ENCODE assay signal across 10 mouse cellular contexts in the genomic region with DNA sequence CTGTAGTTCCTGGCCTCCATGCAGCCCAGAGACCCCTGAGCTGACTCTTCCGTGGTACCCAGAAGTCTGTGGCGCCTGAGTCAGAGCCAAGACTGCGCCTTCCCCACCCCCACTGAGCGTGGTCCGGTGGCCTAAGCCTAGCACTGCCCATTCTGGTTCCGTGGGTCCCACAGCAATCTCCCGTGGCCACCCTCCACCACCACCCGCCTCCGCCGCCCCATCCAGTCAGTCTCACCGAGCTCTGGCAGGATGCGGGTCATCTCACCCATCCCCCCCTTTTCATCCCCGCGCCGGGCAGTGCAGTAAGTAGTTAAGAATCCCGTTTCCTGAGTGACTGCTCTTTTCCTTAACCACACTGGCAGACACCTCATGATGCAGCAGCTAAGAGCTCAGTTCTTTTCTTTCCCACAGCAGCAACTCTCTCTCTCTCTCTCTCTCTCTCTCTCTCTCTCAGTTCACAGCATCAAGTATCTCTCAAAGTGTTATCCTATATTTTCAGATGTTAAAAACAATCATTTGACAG. TPM values are rescaled to one million over a fixed set of nuclear protein-coding genes. Genes with fewer than 3 reads are reported as not detected.
DNase-seq lines count a peak whose midpoint lies in the region; ATAC-seq and TF ChIP-seq lines count a peak whose summit lies in the region.
"Had no signal": no experiment of that assay in that cellular context is flagged by ENCODE, and none has a peak within 500 bp of the region (broad histone marks: within the 10 kb centered on the region; RNA-seq: fewer than 3 reads in every experiment).

No protein-coding gene starts in this region.

- no peak overlapping the region for H3K4me2 ChIP-seq in kidney, embryonic 14.5 days (replicated peaks; ENCODE audit: low read depth, low read length)
- H3K4me2 ChIP-seq in liver, embryonic 12.5 days: peak overlapping the region; percentile 42
- H3K4me2 ChIP-seq: hindbrain, embryonic 15.5 days had no signal

- DNase-seq in kidney, adult 8-10 months: no peak
- peak; percentile 53 for DNase-seq in 416B (ENCODE audit: low read depth)
- no peak for DNase-seq in natural killer cell, adult 2 months (ENCODE audit: low spot score in 2 of 2)
- no peak for DNase-seq in cerebellum, adult 2 months
- DNase-seq: cerebellum, postnatal 14 days; thymus, postnatal 14 days had no signal

- no peaks in the 10 kb centered on the region; the same call in 1 of the 2 replicates for H3K9me3 ChIP-seq in kidney, embryonic 14.5 days (ENCODE audit: control insufficient read depth, low read length)
- H3K9me3 ChIP-seq in ES-Bruce4 (replicated peaks; ENCODE audit: control insufficient read depth, insufficient read depth, low read length, poor library complexity, severe bottlenecking): no peaks in the 10 kb centered on the region
- H3K9me3 ChIP-seq in liver, embryonic 12.5 days (replicated peaks): peaks cover 9% of the 10 kb centered on the region
- H3K9me3 ChIP-seq: hindbrain, embryonic 15.5 days had no signal

- no peak overlapping the region for H3K27ac ChIP-seq in kidney, embryonic 14.5 days (ENCODE audit: low read depth, low read length)
- H3K27ac ChIP-seq in ES-Bruce4 (ENCODE audit: insufficient read depth, low read length): no peak overlapping the region
- peak overlapping the region; percentile 49; the same call in 1 of the 2 replicates for H3K27ac ChIP-seq in liver, embryonic 12.5 days
- no peak overlapping the region for H3K27ac ChIP-seq in cerebellum, adult 2 months (ENCODE audit: insufficient read depth, low read length)
- H3K27ac ChIP-seq: hindbrain, embryonic 15.5 days had no signal

- no peaks in the 10 kb centered on the region for H3K27me3 ChIP-seq in kidney, embryonic 14.5 days (ENCODE audit: control insufficient read depth, insufficient read depth, low read length)
- H3K27me3 ChIP-seq in ES-Bruce4 (ENCODE audit: control insufficient read depth, insufficient read depth, low read length, poor library complexity, severe bottlenecking): no peaks in the 10 kb centered on the region
- H3K27me3 ChIP-seq in liver, embryonic 12.5 days (replicated peaks): no peaks in the 10 kb centered on the region
- no peaks in the 10 kb centered on the region for H3K27me3 ChIP-seq in cerebellum, adult 2 months (ENCODE audit: control insufficient read depth, insufficient read depth, low read length)
- H3K27me3 ChIP-seq: hindbrain, embryonic 15.5 days had no signal

- no peak overlapping the region for H3K4me3 ChIP-seq in kidney, embryonic 14.5 days (ENCODE audit: low read length)
- peak overlapping the region; percentile 10 for H3K4me3 ChIP-seq in ES-Bruce4 (ENCODE audit: low read depth, low read length)
- H3K4me3 ChIP-seq in liver, embryonic 12.5 days: no peak overlapping the region
- H3K4me3 ChIP-seq in cerebellum, adult 2 months (replicated peaks; ENCODE audit: insufficient read depth, low read depth, low read length): no peak overlapping the region
- H3K4me3 ChIP-seq: hindbrain, embryonic 15.5 days had no signal

- H3K4me1 ChIP-seq in kidney, embryonic 14.5 days (ENCODE audit: control insufficient read depth, insufficient read depth, low read length): no peaks in the 10 kb centered on the region
- no peaks in the 10 kb centered on the region for H3K4me1 ChIP-seq in ES-Bruce4 (ENCODE audit: control insufficient read depth, insufficient read depth, low read length)
- H3K4me1 ChIP-seq in liver, embryonic 12.5 days: peaks cover 70% of the 10 kb centered on the region
- H3K4me1 ChIP-seq in cerebellum, adult 2 months (ENCODE audit: control insufficient read depth, insufficient read depth, low read length): no peaks in the 10 kb centered on the region
- H3K4me1 ChIP-seq: hindbrain, embryonic 15.5 days had no signal

- TF ChIP-seq CTCF in ES-Bruce4 (IDR thresholded peaks at IDR 0.05; ENCODE audit: low read depth, low read length): no peak
- no peak for TF ChIP-seq CTCF in cerebellum, adult 2 months (IDR thresholded peaks at IDR 0.05; ENCODE audit: borderline replicate concordance, insufficient read depth, low read depth, low read length)

- H3K36me3 ChIP-seq in kidney, embryonic 14.5 days (ENCODE audit: control insufficient read depth, insufficient read depth, low read length): 0 out of 2 replicates have a peak, but pooled peaks cover 3% of the 10 kb centered on the region
- H3K36me3 ChIP-seq in ES-Bruce4 (ENCODE audit: control insufficient read depth, insufficient read depth, low read length, poor library complexity, severe bottlenecking): no peaks in the 10 kb centered on the region; the same call in 1 of the 2 replicates
- peaks cover 36% of the 10 kb centered on the region for H3K36me3 ChIP-seq in liver, embryonic 12.5 days
- H3K36me3 ChIP-seq: hindbrain, embryonic 15.5 days had no signal

- TF ChIP-seq EP300 in ES-Bruce4 (IDR thresholded peaks at IDR 0.05; ENCODE audit: insufficient read depth, low read depth, low read length): no peak

- ATAC-seq in kidney, embryonic 14.5 days (ENCODE audit: low FRiP score, low TSS enrichment): 0 out of 2 replicates have a peak, but pooled peaks have one; percentile 49
- peak; percentile 38; the same call in 1 of the 2 replicates for ATAC-seq in liver, embryonic 12.5 days

- H3K9ac ChIP-seq in kidney, embryonic 14.5 days (ENCODE audit: low read depth, low read length): no peak overlapping the region
- H3K9ac ChIP-seq in ES-Bruce4 (ENCODE audit: low read depth, poor library complexity, severe bottlenecking): no peak overlapping the region
- no peak overlapping the region for H3K9ac ChIP-seq in liver, embryonic 12.5 days
- H3K9ac ChIP-seq: hindbrain, embryonic 15.5 days had no signal

- no peak for TF ChIP-seq POLR2A in ES-Bruce4 (IDR thresholded peaks at IDR 0.05; ENCODE audit: insufficient read depth, low read length)
- TF ChIP-seq POLR2A in cerebellum, adult 2 months (IDR thresholded peaks at IDR 0.05; ENCODE audit: borderline replicate concordance, insufficient read depth, low read length): no peak

- 76% methylated on average over 16 of the region's 16 CpGs for WGBS in kidney, embryonic 14.5 days
- 43% methylated on average over 16 of the region's 16 CpGs for WGBS in liver, embryonic 12.5 days (ENCODE audit: insufficient replicate concordance)
- WGBS in cerebellum, adult 2 months: 87% methylated on average over 16 of the region's 16 CpGs

RNA-seq across cellular contexts. Expression of gene Memo1, which starts 22.6 kb away (rescaled TPM):
- 94.1 and 94.7 TPM in 2 replicates for polyA plus RNA-seq in kidney, embryonic 14.5 days (2014; fragmentation: Nextera tagmentation; extraction: Ambion mirVana)
- polyA plus RNA-seq in ES-Bruce4 (2011; ENCODE audit: insufficient read depth, insufficient read length, low read depth, missing spikeins): 72.7 and 74.6 TPM in 2 replicates
- 97.7 and 98.5 TPM in 2 replicates for polyA plus RNA-seq in liver, embryonic 12.5 days (2016; fragmentation: Nextera tagmentation; extraction: Ambion mirVana)
- 32.8 and 33.0 TPM in 2 replicates for polyA plus RNA-seq in cerebellum, adult 2 months (2012; rRNA removed)

RNA-seq across cellular contexts. Expression of gene Dpy30, which starts 51.0 kb away (rescaled TPM):
- 264 and 339 TPM in 2 replicates for polyA plus RNA-seq in kidney, embryonic 14.5 days (2014; fragmentation: Nextera tagmentation; extraction: Ambion mirVana)
- 244 and 257 TPM in 2 replicates for polyA plus RNA-seq in ES-Bruce4 (2011; ENCODE audit: insufficient read depth, insufficient read length, low read depth, missing spikeins)
- polyA plus RNA-seq in liver, embryonic 12.5 days (2016; fragmentation: Nextera tagmentation; extraction: Ambion mirVana): 204 and 209 TPM in 2 replicates
- polyA plus RNA-seq in cerebellum, adult 2 months (2012; rRNA removed): 81.3 and 91.6 TPM in 2 replicates
